Mouse (Mus musculus) lung, postnatal 0 days (tissue): ENCODE measurements around the gene Os9.

Experiments used
- CTCF ChIP-seq: IDR thresholded peaks from 2 replicates; pipeline ENCODE4 v1.5.1; 2016; ENCODE audit warnings: antibody characterized with exemption, mild to moderate bottlenecking
- EP300 ChIP-seq: IDR thresholded peaks from 2 replicates; pipeline ENCODE4 v1.6.1; 2016; ENCODE audit warnings: antibody characterized with exemption, mild to moderate bottlenecking, control low read depth

DNA sequence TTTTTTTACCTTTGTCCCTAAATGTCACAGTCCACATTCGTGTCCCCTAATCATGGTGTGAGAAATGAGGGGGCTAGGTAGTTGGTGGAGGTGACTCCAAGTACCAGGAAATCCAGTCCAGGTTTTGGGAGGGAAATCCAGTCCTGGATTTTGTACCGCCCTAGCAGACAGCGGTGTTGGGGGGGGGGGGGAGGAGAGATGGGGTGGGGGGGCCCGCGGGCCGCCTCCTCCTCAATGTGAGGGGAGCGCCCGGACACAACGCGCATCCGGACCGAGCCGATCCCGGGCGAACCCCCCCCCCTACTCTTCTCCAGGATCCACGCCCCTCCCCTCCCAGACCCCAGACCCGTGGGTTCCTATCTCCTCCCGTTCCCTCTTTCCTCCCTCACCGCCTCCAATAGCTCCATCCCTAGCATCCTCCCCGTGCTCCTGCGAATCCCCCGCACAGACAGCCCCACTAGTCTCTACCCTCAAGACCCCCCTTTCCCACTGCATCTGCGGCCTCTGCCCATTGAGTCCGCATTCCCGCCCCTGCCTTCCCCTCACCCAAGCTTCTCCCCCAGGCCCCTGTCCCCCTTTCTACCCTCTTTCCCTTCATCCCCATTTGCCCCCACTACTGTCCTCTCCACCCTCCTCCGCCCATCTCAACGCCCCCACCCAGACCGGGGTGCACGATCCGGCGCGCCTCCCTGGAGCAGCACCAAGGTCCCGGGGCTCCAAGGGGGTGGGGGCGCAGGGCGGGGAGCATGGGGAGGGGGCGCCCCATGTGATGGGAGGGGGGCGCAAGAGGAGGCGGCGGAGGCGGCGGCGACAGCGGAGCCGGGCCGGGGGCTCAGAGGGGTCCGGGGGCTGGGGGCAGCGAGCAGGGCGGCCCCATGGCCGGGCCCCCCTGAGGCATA, 42.0 kb downstream of the Os9 start:
- no peak for TF ChIP-seq CTCF
- no peak for TF ChIP-seq EP300
